Mouse (Mus musculus): Measurements from ENCODE around the gene Eif2b3. TPM values are rescaled to one million over a fixed set of nuclear protein-coding genes. Genes with fewer than 3 reads are reported as not detected.

Eif2b3 gene
- 16.1 TPM in 2 replicates for polyA plus RNA-seq (2015; fragmentation: Nextera tagmentation; extraction: Ambion mirVana)

- Histone ChIP-seq H3K4me1 (replicated peaks; ENCODE audit: control insufficient read depth, insufficient read depth, low read length) (peaks cover 6% of the 10 kb centered on the region; the same call in 1 of the 2 replicates), H3K4me3 (ENCODE audit: low read depth, low read length) (peak within 1 kb of the TSS; percentile 86), H3K27me3 (replicated peaks; ENCODE audit: control insufficient read depth, insufficient read depth, low read length) (no peaks in the 10 kb centered on the region), H3K9ac (ENCODE audit: low read depth, low read length) (peak within 1 kb of the TSS; percentile 79), H3K4me2 (replicated peaks; ENCODE audit: low read depth) (peak within 1 kb of the TSS; percentile 91), H3K36me3 (ENCODE audit: control insufficient read depth, insufficient read depth) (peaks cover 11% of the 10 kb centered on the region; the same call in 1 of the 2 replicates), H3K9me3 (ENCODE audit: control insufficient read depth) (no peaks in the 10 kb centered on the region), H3K27ac (ENCODE audit: low read depth, low read length) (peak within 1 kb of the TSS; percentile 41; the same call in 1 of the 2 replicates)
- ATAC-seq = peak; percentile 93
- TF ChIP-seq CTCF (IDR thresholded peaks at IDR 0.05; ENCODE audit: low read depth) = peak; percentile 47
- WGBS = under 1% methylated on average over 61 of the region's 61 CpGs
Observed at GRCm38 (mm10) chr4:117019206-117020134, at the start of gene Eif2b3. Eif2b3 (plus strand) TSS chr4:117019402.

GRCm38 (mm10) chr4:116976503-116976902 is 42.7 kb upstream of the Eif2b3 start:
- Histone ChIP-seq H3K36me3 (ENCODE audit: control insufficient read depth, insufficient read depth) (peaks cover 8% of the 10 kb centered on the region; the same call in 1 of the 2 replicates), H3K27me3 (replicated peaks; ENCODE audit: control insufficient read depth, insufficient read depth, low read length) (no peaks in the 10 kb centered on the region), H3K9ac (ENCODE audit: low read depth, low read length) (no peak overlapping the region), H3K4me1 (replicated peaks; ENCODE audit: control insufficient read depth, insufficient read depth, low read length) (no peaks in the 10 kb centered on the region), H3K4me2 (replicated peaks; ENCODE audit: low read depth) (no peak overlapping the region), H3K4me3 (ENCODE audit: low read depth, low read length) (no peak overlapping the region), H3K9me3 (ENCODE audit: control insufficient read depth) (no peaks in the 10 kb centered on the region), H3K27ac (ENCODE audit: low read depth, low read length) (no peak overlapping the region)
- peak; percentile 45 for TF ChIP-seq CTCF (IDR thresholded peaks at IDR 0.05; ENCODE audit: low read depth)
- WGBS = 72% methylated on average over 2 of the region's 2 CpGs
- no peak for ATAC-seq

- no peak overlapping the region for H3K27ac ChIP-seq (ENCODE audit: low read depth, low read length)
- H3K9me3 ChIP-seq (ENCODE audit: control insufficient read depth) = no peaks in the 10 kb centered on the region
- H3K4me3 ChIP-seq (ENCODE audit: low read depth, low read length) = no peak overlapping the region
- H3K4me2 ChIP-seq (replicated peaks; ENCODE audit: low read depth) = no peak overlapping the region
- ATAC-seq = no peak
- no peaks in the 10 kb centered on the region for H3K27me3 ChIP-seq (replicated peaks; ENCODE audit: control insufficient read depth, insufficient read depth, low read length)
- H3K4me1 ChIP-seq (replicated peaks; ENCODE audit: control insufficient read depth, insufficient read depth, low read length) = 0 out of 2 replicates have a peak, but pooled peaks cover 5% of the 10 kb centered on the region
- TF ChIP-seq CTCF (IDR thresholded peaks at IDR 0.05; ENCODE audit: low read depth) = no peak
- no peak overlapping the region for H3K9ac ChIP-seq (ENCODE audit: low read depth, low read length)
- 78% methylated on average over 7 of the region's 7 CpGs for WGBS
- H3K36me3 ChIP-seq (ENCODE audit: control insufficient read depth, insufficient read depth) = peaks cover 18% of the 10 kb centered on the region
Observed at GRCm38 (mm10) chr4:116985681-116986080, 33.5 kb upstream of the Eif2b3 start.

GRCm38 (mm10) chr4:116986400-116987121 is 32.6 kb upstream of the Eif2b3 start:
- ATAC-seq = peak; percentile 56
- peaks cover 21% of the 10 kb centered on the region for H3K36me3 ChIP-seq (ENCODE audit: control insufficient read depth, insufficient read depth)
- no peak overlapping the region; the same call in 1 of the 2 replicates for H3K9ac ChIP-seq (ENCODE audit: low read depth, low read length)
- H3K4me1 ChIP-seq (replicated peaks; ENCODE audit: control insufficient read depth, insufficient read depth, low read length) = 0 out of 2 replicates have a peak, but pooled peaks cover 5% of the 10 kb centered on the region
- no peak overlapping the region for H3K4me2 ChIP-seq (replicated peaks; ENCODE audit: low read depth)
- H3K27ac ChIP-seq (ENCODE audit: low read depth, low read length) = no peak overlapping the region
- no peaks in the 10 kb centered on the region for H3K27me3 ChIP-seq (replicated peaks; ENCODE audit: control insufficient read depth, insufficient read depth, low read length)
- no peak overlapping the region for H3K4me3 ChIP-seq (ENCODE audit: low read depth, low read length)
- no peaks in the 10 kb centered on the region for H3K9me3 ChIP-seq (ENCODE audit: control insufficient read depth)
- peak; percentile 89 for TF ChIP-seq CTCF (IDR thresholded peaks at IDR 0.05; ENCODE audit: low read depth)
- WGBS = 63% methylated on average over 17 of the region's 17 CpGs

- Histone ChIP-seq H3K4me2 (replicated peaks; ENCODE audit: low read depth) (no peak overlapping the region), H3K27ac (ENCODE audit: low read depth, low read length) (no peak overlapping the region; the same call in 1 of the 2 replicates), H3K9ac (ENCODE audit: low read depth, low read length) (no peak overlapping the region; the same call in 1 of the 2 replicates), H3K4me3 (ENCODE audit: low read depth, low read length) (no peak overlapping the region), H3K4me1 (replicated peaks; ENCODE audit: control insufficient read depth, insufficient read depth, low read length) (0 out of 2 replicates have a peak, but pooled peaks cover 5% of the 10 kb centered on the region), H3K27me3 (replicated peaks; ENCODE audit: control insufficient read depth, insufficient read depth, low read length) (no peaks in the 10 kb centered on the region), H3K9me3 (ENCODE audit: control insufficient read depth) (no peaks in the 10 kb centered on the region), H3K36me3 (ENCODE audit: control insufficient read depth, insufficient read depth) (peaks cover 21% of the 10 kb centered on the region)
- no peak for TF ChIP-seq CTCF (IDR thresholded peaks at IDR 0.05; ENCODE audit: low read depth)
- ATAC-seq = 0 out of 2 replicates have a peak, but pooled peaks have one; percentile 1
- WGBS = 82% methylated on average over 5 of the region's 5 CpGs
Observed at GRCm38 (mm10) chr4:116987122-116987456, 32.1 kb upstream of the Eif2b3 start.

GRCm38 (mm10) chr4:116989731-116990130 is 29.5 kb upstream of the Eif2b3 start:
- Histone ChIP-seq H3K27me3 (replicated peaks; ENCODE audit: control insufficient read depth, insufficient read depth, low read length) (no peaks in the 10 kb centered on the region), H3K4me2 (replicated peaks; ENCODE audit: low read depth) (no peak overlapping the region), H3K9me3 (ENCODE audit: control insufficient read depth) (no peaks in the 10 kb centered on the region), H3K9ac (ENCODE audit: low read depth, low read length) (no peak overlapping the region), H3K36me3 (ENCODE audit: control insufficient read depth, insufficient read depth) (peaks cover 21% of the 10 kb centered on the region), H3K27ac (ENCODE audit: low read depth, low read length) (no peak overlapping the region), H3K4me1 (replicated peaks; ENCODE audit: control insufficient read depth, insufficient read depth, low read length) (0 out of 2 replicates have a peak, but pooled peaks cover 5% of the 10 kb centered on the region), H3K4me3 (ENCODE audit: low read depth, low read length) (no peak overlapping the region)
- 80% methylated on average over 6 of the region's 6 CpGs for WGBS
- TF ChIP-seq CTCF (IDR thresholded peaks at IDR 0.05; ENCODE audit: low read depth) = no peak
- ATAC-seq = no peak

All from intestine, postnatal 0 days (tissue).